Mouse (Mus musculus) adrenal gland, postnatal 14 days (tissue): ENCODE data around the gene Socs5. TPM values are rescaled to one million over a fixed set of nuclear protein-coding genes. Genes with fewer than 3 reads are reported as not detected.

Experiments used
- DNase-seq: peaks from one replicate; pipeline ENCODE4 v3.0.0; 2021; ENCODE audit warnings: mixed read lengths
- microRNA-seq, 2 experiments: library from miRNA; unstranded; fragments of <30 nt; microRNA quantifications; one replicate each; pipeline ENCODE4 v1.2.0; 2021
- total RNA-seq: library from RNA; stranded (reverse); gene quantifications from 2 replicates; pipeline ENCODE4 v1.2.3, GENCODE M21; 2021

The Socs5 gene
- total RNA-seq, 1 experiment from 2014 or later: 58.9 TPM

DNA sequence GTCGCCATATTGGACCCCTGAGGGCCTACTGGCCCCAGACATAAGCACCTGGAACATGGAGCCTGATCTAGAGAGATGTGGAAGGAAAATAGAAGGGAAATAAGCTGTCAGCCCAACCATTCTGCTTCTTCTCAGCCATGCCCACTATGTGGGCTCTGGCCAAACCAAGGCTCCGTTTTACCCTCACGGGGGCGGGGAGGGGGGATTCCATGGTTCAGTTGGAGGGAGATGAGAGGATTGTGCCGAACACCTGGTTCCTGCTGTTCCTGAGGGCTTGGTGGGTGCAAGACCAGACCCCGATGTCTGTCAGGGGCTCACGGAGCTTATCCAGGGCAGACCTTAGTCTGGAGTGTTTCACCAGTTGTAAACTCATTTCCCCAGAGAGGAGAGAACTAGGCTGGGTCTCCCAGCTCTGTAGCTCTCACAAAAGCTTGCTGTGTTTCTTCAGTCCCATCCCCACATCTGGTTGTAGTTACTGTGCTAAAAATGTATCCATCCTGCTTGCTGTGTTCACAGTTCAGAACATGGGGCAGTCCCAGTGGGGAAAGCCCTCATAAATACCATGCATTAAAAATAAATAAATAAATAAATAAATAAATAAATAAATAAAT is 56.9 kb downstream of the Socs5 start:
- DNase-seq: no peak

- no peak for DNase-seq
Measured at GRCm38 (mm10) chr17:87167407-87167806, 59.9 kb downstream of the Socs5 start.

- DNase-seq: no peak
Measured at GRCm38 (mm10) chr17:87169076-87169475, 61.6 kb downstream of the Socs5 start.

- DNase-seq: peak; percentile 39
Measured at GRCm38 (mm10) chr17:87170364-87170763, 62.9 kb downstream of the Socs5 start.

GRCm38 (mm10) chr17:87172031-87172430 is 64.6 kb downstream of the Socs5 start:
- DNase-seq: no peak

DNA sequence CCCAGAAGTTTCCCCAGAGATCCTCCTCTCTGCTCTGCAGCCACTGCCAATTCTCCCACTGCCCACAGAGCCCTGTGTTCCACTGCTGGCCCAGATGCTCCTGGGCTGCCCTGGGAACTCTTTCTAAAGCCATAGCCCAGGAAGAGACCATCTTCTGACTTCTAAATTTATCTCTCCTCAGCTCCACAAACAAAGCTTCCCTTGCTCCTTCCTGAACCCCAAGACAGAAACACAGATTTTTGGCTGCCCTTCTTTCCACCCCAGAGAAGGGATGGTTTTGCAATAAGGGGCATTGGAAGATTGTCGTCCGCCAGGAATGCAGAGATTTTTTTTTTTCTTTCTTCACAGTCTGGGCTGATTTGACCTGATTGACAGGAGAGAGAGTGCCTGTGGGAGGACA is 66.5 kb downstream of the Socs5 start:
- DNase-seq: no peak

- DNase-seq: peak; percentile 65
Measured at GRCm38 (mm10) chr17:87174651-87175331, 67.3 kb downstream of the Socs5 start.

DNA sequence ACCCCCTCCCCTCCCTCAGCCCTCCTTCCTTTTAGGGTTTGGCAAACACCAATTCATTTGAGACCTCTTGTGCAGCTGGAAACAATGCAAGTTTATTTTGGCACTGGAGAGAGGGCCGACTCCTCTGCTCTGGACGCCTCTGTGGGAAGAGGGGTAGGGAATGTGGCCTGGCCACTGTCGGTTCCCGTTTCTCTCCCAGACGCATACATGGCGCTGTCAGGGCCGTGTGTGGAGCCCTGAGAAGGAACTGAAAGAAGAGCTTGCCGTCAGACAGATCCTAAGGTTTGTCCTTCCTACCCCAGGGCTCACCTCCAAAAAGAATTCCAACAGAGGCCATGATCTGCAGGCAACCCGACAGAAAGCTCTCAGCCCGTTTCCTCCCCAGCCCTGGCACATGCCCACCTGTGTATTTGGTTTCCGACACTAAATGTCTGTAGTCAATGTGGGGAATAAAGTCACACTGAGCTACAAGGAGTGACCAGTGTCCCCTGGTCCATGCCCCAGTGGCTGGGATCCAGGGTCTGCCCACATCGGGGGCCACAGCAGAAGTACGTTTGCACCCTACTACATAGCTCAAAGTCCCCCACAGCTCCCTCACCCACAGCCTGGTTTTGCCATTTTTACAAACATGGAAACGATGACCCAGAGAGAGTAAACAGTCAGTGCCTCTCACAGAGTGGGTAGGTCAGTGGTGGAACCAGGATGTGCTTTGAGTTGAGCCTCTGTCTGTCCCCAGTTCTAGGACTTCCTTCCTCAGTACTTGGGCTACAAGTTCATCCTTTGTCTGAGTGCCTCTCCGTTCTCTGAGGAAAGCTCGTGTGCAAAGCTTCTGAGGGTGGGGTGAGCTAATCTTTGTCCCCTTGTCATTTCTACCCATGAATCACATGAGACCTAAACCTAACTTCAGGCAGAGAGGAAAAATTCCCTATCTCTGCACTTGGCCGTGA is 68.9 kb downstream of the Socs5 start:
- DNase-seq: no peak

GRCm38 (mm10) chr17:87178596-87179590 is 71.4 kb downstream of the Socs5 start:
- no peak for DNase-seq

- DNase-seq: no peak
Measured at GRCm38 (mm10) chr17:87179939-87180550, 72.6 kb downstream of the Socs5 start.

DNA sequence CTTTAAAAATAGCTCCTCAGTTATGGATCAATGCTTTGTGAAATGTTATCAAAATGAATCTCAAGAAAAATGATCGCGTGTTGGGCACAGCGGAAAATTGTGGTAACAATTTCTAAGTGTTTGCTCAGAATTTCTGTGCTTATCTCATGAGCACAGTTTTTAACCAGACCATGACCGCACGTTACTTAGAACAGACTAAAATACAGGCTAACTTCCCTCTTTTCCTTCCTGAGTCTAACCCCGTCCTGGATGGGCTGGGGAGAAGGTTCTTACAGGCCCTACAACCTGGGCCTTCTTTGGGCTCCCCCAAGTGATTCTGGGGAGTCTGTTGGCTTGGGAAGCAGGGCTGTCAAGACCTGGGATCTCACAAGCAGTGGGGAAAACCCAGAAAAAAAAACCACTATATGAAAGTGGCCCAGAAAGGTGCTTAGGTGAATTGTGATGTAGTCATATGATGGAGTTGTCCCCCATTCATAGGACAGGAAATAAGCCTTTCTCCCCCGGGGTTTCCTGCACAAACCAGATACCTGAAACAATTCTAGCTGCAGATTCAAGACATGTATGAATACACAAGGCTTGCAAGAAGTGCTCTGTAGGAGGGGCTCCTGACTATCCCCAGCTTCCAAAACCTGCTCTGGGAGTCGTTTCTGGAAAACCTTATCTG is 74.3 kb downstream of the Socs5 start:
- no peak for DNase-seq

DNA sequence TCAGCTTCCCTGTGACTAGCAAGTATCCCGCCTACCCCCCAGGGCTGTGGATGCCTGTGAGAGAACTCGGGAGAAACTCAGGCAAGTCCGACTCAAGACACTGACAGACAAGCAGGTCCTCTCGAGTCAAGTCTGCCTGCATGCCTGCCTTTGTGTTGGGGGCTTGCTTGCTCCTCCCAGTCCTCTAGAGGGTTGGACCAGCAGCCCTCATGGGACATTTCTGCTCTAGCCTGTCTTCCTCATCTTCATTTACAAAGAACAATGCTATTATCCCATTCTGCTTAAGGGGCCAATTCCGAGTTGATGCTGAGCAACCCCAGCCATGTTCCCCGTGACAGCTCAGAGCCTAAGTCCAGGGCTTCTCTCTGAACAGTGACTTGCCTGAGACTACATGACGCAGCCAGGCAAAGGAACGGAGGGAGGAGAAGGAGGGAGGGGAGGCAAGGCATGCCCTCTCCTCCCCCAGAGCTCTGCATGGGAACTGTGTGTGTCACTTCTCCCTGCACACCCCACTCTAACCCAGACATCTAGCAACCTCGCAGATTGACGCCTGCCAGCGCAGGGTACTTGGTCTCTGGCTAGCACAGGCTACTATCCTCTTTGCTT is 78.1 kb downstream of the Socs5 start:
- no peak for DNase-seq

DNA sequence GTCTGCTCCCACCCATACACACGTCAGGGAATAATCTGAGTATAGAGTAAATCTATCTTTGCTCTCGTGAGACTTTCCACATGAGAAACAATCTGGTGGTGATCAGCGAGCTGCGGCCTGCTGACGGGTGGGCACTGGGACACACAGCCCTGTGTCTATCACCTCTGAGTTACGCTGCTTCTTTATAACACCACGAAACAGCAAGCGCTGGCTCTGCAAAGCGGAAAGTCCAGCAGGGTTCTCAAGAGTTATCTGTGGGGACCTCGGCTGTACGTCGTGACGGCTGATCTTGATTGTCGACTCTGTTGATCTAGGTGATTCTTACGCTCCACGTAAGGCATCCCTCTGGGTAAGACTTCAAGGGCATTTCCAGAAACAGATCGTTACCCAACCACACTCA is 79.5 kb downstream of the Socs5 start:
- DNase-seq: no peak

Small RNAs within 50 kb of the gene (microRNA-seq; reads per million reads assigned to microRNA genes)
- 0 reads per million in 2 experiments for gene Gm22346

Other genes with a start within 250 kb of the Socs5 start
- gene Tmem247, start 190.3 kb upstream of the Socs5 start, total RNA-seq: not detected in 2 replicates
- not detected in 2 replicates for gene Atp6v1e2, start 159.8 kb upstream of the Socs5 start, total RNA-seq
- 89.9 and 90.8 TPM in 2 replicates for gene Rhoq, start 144.6 kb upstream of the Socs5 start, total RNA-seq
- 9.8 and 13.0 TPM in 2 replicates for gene Pigf, start 82.3 kb upstream of the Socs5 start, total RNA-seq
- gene Cript, start 82.1 kb upstream of the Socs5 start, total RNA-seq: 54.2 and 55.5 TPM in 2 replicates
- gene Mcfd2, start 158.3 kb downstream of the Socs5 start, total RNA-seq: 167 and 183 TPM in 2 replicates
- 13.2 TPM in 2 replicates for gene Ttc7, start 175.2 kb downstream of the Socs5 start, total RNA-seq